Mouse (Mus musculus): ENCODE measurements at regions not wholly inside any gene's neighbourhood (a gene's known extent, or its start where the extent isn't known, plus 50 kb on each side); places are given as distances from the start of the nearest gene placed in this dataset.

DNA sequence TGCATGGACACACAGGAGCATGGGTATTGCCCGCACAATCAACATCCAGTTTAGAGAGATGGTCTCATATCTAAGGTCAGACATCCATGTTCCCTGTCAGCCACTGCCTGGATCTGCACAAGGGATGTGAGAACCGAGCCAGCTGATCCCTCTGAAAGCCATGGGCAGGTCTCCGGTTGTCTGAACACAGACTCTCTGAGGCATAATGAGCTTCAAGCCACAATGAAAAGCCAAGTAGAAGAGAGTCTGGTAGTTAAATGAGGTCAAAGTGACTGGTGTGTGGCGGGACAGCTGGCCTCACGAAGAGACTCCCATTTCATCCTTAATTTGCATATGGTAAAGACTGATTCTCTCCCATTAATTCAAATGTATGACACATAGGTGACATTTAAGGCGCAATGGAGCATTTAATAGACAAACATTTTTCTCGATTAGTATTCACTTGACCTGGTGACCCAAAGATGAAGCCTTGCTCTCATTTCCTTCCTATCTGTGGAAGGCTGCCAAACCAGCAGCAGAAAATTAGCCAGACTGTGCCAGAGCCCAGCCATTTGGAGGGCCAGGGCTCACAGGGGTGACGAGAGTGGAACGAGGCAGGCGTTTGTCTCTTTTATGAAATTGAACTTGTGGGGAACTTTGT lies 132.2 kb downstream of the Rpl14 start:
- H3K36me3 ChIP-seq: no peaks in the 10 kb centered on the region
- ATAC-seq (replicated peaks; ENCODE audit: low FRiP score): no peak
- no peaks in the 10 kb centered on the region for H3K9me3 ChIP-seq (replicated peaks)
- no peak overlapping the region for H3K9ac ChIP-seq
- no peak overlapping the region for H3K4me3 ChIP-seq (replicated peaks)
- H3K4me2 ChIP-seq: no peak overlapping the region
- H3K4me1 ChIP-seq: peaks cover 15% of the 10 kb centered on the region
- H3K27me3 ChIP-seq: no peaks in the 10 kb centered on the region
- WGBS: 54% methylated on average over 10 of the region's 10 CpGs
- peak overlapping the region; percentile 48; the same call in 1 of the 2 replicates for H3K27ac ChIP-seq

DNA sequence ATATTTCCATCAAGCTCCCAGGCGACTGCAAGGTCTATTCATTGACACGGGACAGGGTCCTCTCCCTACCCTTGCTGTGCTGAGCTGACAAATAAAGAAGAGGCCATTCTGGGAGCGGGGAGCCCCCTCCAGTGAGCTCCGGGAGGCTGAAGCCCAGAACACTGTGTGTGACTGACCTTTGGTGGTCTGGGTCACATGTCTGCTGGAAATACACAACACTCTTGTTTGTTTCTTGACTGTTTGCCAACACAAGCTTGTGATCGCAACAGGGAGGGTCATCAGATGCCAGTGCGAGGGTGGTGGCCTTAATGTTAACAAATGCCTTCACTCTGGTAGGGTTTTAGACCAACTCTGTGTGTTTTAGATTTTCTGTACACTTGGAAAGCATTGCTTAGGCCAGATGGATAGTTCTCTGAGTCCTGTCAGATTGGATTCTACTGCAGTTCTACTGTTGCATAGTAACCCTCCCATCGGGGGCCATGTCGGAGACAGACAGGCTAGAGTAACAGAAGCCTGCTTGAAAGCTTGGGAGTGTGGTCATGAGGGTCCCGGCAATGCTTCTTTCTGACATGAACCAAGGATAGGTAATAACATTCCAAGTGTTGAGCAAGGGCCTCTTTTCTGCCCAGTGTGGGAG lies 135.4 kb downstream of the Rpl14 start:
- H3K9ac ChIP-seq: no peak overlapping the region
- no peak overlapping the region for H3K4me2 ChIP-seq
- no peak overlapping the region for H3K27ac ChIP-seq
- 59% methylated on average over 9 of the region's 9 CpGs for WGBS
- no peak for ATAC-seq (replicated peaks; ENCODE audit: low FRiP score)
- no peaks in the 10 kb centered on the region for H3K27me3 ChIP-seq
- H3K4me1 ChIP-seq: peaks cover 24% of the 10 kb centered on the region
- H3K36me3 ChIP-seq: no peaks in the 10 kb centered on the region
- no peak overlapping the region for H3K4me3 ChIP-seq (replicated peaks)
- H3K9me3 ChIP-seq (replicated peaks): peaks cover 6% of the 10 kb centered on the region

DNA sequence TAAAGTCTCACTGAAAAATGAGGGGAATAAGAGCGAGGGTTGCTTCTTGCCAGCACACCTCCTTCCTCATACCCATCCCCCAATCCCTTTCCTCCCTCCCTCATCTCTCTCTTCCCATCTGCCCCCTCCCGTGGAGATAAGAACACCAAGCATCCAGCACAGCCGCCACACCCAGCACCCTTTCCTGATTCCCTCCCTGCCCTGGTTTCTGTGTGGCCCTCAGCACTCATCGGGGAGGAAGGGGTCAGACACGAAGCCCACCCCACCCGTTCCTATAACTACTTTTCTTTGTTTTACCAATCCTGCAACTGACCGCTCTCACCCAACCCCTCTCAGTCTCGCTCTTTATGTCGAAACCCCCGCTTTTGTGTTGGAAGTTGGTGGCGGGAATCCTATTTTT lies 137.3 kb downstream of the Rpl14 start:
- Histone ChIP-seq H3K9ac (0 out of 2 replicates have a peak overlapping the region, but pooled peaks have one; percentile 4), H3K36me3 (no peaks in the 10 kb centered on the region), H3K4me3 (replicated peaks) (no peak overlapping the region), H3K27me3 (no peaks in the 10 kb centered on the region), H3K4me1 (peaks cover 16% of the 10 kb centered on the region), H3K9me3 (replicated peaks) (peaks cover 6% of the 10 kb centered on the region), H3K27ac (peak overlapping the region; percentile 54), H3K4me2 (peak overlapping the region; percentile 45)
- 0 out of 2 replicates have a peak, but pooled peaks have one; percentile 29 for ATAC-seq (replicated peaks; ENCODE audit: low FRiP score)
- 19% methylated on average over 11 of the region's 11 CpGs for WGBS

DNA sequence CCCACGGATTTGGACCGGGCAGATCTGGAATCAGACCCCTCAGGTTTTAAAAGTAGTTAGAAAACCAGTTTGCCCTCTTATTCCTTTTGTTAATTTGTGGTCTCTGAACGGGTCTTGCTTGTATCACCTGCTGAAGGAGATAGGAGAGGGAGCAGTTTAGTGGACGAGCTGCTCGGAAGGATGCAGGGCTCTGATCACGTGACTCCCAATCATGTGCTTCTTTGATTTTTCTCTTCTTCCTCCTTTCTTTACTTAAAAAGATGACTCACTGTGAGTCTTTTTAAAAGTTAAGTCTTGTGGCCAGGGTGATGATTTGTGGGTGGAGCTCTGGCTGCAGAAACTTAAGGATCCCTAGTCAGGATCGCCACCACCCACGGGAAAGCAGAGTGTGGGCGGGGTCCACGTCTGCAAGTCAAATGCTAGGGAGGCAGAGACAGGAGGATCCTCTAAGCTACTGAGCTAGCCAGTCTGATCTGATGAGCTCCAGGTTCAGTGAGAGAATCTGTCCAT lies 138.0 kb downstream of the Rpl14 start:
- 61% methylated on average over 10 of the region's 10 CpGs for WGBS
- Histone ChIP-seq H3K4me1 (peaks cover 14% of the 10 kb centered on the region), H3K9ac (0 out of 2 replicates have a peak overlapping the region, but pooled peaks have one; percentile 4), H3K27me3 (no peaks in the 10 kb centered on the region), H3K4me2 (peak overlapping the region; percentile 45), H3K36me3 (no peaks in the 10 kb centered on the region), H3K4me3 (replicated peaks) (no peak overlapping the region), H3K9me3 (replicated peaks) (peaks cover 6% of the 10 kb centered on the region), H3K27ac (peak overlapping the region; percentile 54)
- no peak for ATAC-seq (replicated peaks; ENCODE audit: low FRiP score)

DNA sequence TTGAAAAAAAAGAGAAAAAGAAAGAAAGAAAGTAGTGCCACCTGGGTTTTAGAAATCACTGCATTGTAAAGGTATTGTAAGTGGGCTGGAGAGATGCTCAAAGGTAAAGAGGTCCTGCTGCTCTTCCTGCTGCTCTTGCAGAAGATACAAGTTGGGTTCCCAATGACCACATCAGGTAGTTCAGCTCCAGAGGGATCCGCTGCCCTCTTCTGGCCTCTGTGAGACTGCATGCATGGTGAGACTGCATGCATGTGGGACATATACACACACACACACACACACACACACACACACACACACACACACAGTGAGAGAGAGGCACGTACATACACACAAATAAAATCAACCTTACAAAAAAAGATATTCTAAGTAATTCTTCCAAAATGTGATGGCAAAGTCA lies 141.7 kb downstream of the Rpl14 start:
- Histone ChIP-seq H3K27ac (no peak overlapping the region), H3K4me1 (peaks cover 14% of the 10 kb centered on the region)
- 88% methylated on average over 2 of the region's 2 CpGs for WGBS

DNA sequence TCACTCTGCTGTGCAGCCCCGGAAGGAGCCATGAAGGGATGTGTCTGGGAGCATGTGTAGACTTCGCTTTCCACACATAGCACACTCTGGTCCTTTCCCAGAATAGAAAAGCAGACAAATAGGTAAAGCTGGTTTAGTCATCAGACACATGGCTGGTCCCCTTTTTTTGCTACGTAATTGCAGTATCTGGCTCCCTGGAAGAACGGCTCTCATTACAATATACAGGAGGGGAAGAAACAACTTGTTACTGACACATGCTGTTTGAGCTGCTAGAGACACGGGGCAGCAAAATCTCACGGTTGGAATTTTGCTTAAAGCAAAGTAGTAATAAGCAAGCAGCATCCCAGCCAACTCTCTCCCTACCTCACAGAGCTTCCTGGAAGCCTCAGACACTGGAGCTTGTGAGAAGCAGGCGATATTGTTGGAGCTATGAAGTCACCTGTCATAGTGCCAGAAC lies 144.4 kb downstream of the Rpl14 start:
- Histone ChIP-seq H3K4me2 (no peak overlapping the region), H3K4me3 (replicated peaks) (no peak overlapping the region), H3K9me3 (replicated peaks) (peaks cover 6% of the 10 kb centered on the region), H3K36me3 (no peaks in the 10 kb centered on the region), H3K27ac (no peak overlapping the region), H3K27me3 (no peaks in the 10 kb centered on the region), H3K4me1 (no peaks in the 10 kb centered on the region), H3K9ac (no peak overlapping the region)
- 76% methylated on average over 7 of the region's 7 CpGs for WGBS
- ATAC-seq (replicated peaks; ENCODE audit: low FRiP score): no peak

More for the DNA sequence above, 141.7 kb downstream of the Rpl14 start:
- Histone ChIP-seq H3K27me3 (no peaks in the 10 kb centered on the region), H3K9me3 (replicated peaks) (peaks cover 6% of the 10 kb centered on the region), H3K4me3 (replicated peaks) (no peak overlapping the region), H3K36me3 (no peaks in the 10 kb centered on the region), H3K9ac (no peak overlapping the region), H3K4me2 (no peak overlapping the region)
- ATAC-seq (replicated peaks; ENCODE audit: low FRiP score): no peak

DNA sequence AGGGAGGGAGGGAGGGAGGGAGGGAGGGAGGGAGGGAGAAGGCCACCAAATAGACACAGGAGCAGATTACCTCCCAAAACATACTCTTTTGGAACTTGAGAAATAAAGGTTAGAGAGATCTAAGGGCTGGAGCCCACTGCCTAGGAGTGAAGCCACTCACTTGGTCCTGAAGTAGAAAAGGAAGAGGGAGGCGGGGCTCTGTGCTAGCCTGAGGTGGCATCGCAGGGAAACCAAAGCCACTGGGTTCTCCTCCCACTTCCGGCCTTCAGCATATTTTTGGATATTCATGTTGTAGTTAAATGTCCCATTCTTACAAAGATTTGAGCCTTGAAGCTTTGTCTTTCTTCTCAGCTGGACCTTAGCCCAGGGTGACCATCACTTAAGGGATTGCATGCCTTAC lies 147.6 kb downstream of the Rpl14 start:
- no peak overlapping the region for H3K4me3 ChIP-seq (replicated peaks)
- H3K36me3 ChIP-seq: no peaks in the 10 kb centered on the region
- WGBS: 86% methylated on average over 3 of the region's 3 CpGs
- H3K4me1 ChIP-seq: no peaks in the 10 kb centered on the region
- H3K9me3 ChIP-seq (replicated peaks): no peaks in the 10 kb centered on the region
- no peak overlapping the region for H3K4me2 ChIP-seq
- H3K27ac ChIP-seq: no peak overlapping the region
- no peaks in the 10 kb centered on the region for H3K27me3 ChIP-seq
- ATAC-seq (replicated peaks; ENCODE audit: low FRiP score): no peak
- H3K9ac ChIP-seq: no peak overlapping the region

DNA sequence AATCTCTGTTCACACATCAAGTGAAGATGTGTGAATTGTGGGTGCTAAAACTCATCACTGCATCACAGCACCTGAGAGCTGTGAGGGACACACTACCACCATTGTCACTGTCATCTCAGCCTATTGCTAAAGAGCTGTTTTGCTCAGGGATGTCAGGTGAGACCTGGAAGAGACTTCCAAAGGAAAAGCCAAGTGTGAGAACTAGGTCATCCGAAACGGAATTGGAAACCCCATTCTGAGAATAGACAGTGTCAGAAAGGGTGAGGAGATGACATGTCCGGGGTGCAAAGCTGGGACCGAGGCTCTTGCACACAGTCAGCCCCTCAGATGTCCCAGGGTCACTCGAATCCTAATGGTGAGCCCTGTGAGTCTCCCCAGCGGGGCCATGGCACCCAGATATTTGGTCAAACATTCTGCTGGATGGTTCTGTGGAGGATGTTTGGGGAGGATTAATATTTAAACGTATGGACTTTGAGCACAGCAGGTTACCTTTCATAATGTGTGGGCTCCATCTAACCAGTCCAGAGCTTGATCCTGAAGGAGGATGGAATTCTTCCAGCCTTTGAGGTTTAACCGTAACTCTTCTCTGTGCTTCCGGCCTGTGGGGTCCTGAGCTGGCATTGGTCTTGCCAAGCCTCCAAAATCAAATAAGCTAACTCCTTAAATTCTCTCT lies 150.3 kb downstream of the Rpl14 start:
- no peaks in the 10 kb centered on the region for H3K27me3 ChIP-seq

DNA sequence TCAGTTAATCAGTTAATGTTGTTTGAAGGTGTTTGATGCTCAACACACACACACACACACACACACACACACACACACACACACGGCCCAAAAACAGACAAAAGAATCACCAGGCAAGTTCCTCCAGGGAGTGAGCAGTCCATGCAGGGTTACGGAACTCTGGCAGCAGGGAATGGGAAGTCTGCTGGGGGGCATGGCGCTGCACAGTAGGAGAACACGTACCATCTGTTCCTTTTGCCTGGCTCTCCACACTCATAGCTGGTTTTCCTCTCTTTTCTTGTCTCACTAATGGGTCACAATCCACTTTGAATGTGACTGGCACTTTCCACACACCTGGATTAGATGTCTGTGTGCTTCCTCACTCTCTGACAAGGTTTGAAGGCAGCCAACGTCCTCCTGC lies 151.8 kb downstream of the Rpl14 start:
- Histone ChIP-seq H3K27me3 (no peaks in the 10 kb centered on the region), H3K9ac (no peak overlapping the region), H3K4me1 (no peaks in the 10 kb centered on the region), H3K4me3 (replicated peaks) (no peak overlapping the region), H3K4me2 (no peak overlapping the region), H3K9me3 (replicated peaks) (no peaks in the 10 kb centered on the region), H3K36me3 (no peaks in the 10 kb centered on the region), H3K27ac (no peak overlapping the region)
- 83% methylated on average over 5 of the region's 5 CpGs for WGBS
- no peak for ATAC-seq (replicated peaks; ENCODE audit: low FRiP score)

More for the DNA sequence above, 150.3 kb downstream of the Rpl14 start:
- H3K9me3 ChIP-seq (replicated peaks): no peaks in the 10 kb centered on the region
- H3K9ac ChIP-seq: no peak overlapping the region
- no peaks in the 10 kb centered on the region for H3K4me1 ChIP-seq
- 87% methylated on average over 9 of the region's 9 CpGs for WGBS
- no peak for ATAC-seq (replicated peaks; ENCODE audit: low FRiP score)
- no peak overlapping the region for H3K27ac ChIP-seq
- no peaks in the 10 kb centered on the region for H3K36me3 ChIP-seq
- H3K4me2 ChIP-seq: no peak overlapping the region
- H3K4me3 ChIP-seq (replicated peaks): no peak overlapping the region

DNA sequence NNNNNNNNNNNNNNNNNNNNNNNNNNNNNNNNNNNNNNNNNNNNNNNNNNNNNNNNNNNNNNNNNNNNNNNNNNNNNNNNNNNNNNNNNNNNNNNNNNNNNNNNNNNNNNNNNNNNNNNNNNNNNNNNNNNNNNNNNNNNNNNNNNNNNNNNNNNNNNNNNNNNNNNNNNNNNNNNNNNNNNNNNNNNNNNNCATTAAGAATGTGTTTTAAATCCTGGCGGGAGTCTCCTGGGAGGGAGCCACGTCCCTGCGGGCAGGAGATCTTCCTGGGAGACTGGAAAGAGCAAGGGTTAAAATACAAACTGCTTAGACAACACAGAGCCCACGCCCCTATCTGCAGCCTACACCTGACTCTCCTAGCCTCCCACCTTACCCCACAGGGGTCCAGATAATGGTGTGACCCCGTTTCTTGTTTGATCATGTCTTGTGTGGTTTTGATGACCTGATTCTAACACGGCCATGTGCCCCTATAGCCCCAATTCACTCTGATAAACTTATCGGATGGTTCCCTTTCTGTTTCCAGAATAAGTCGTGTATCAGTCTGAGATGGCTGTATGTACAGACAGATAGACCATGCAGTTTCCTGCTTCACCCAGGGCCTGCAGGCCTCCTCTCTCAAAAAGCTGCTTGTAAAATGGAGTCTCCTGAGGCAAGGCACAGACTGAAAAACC lies 160.8 kb downstream of the Rpl14 start:
- Histone ChIP-seq H3K9me3 (replicated peaks) (no peaks in the 10 kb centered on the region), H3K27ac (no peak overlapping the region), H3K9ac (no peak overlapping the region), H3K4me1 (peaks cover 35% of the 10 kb centered on the region), H3K36me3 (no peaks in the 10 kb centered on the region), H3K4me3 (replicated peaks) (no peak overlapping the region), H3K4me2 (no peak overlapping the region), H3K27me3 (no peaks in the 10 kb centered on the region)
- 43% methylated on average over 8 of the region's 8 CpGs for WGBS
- ATAC-seq (replicated peaks; ENCODE audit: low FRiP score): no peak

DNA sequence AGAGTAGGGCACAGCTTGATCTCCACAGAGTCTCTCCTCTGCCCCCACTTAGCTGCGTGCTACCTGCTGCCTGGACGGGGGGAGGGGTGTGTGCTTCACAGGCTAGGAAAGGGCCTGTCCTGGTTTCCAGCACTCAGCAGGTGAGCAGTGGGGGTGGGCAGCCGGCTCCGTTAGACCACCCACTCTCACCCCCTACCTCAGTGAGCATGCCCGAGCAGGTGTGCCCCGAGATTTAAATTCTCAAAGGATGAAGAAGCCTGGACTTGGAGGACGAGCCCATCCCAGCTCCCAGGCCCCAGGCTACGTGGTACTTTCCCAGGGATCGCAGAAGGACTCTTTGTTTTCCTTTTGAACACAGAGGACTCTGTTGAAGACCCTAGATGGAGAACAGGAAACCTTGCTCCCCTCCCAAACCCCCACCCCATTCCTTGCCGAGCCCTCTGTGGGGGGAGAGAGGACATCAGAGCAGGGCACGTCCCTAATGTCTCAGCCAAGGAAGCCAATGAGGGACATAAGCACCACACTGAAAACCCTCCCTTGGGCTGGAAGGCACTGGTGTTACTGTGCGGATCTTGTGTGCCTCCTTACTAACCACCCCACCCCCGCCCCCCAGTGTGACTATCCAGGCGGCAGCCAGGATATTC lies 161.5 kb downstream of the Rpl14 start:
- no peak overlapping the region for H3K4me2 ChIP-seq
- H3K36me3 ChIP-seq: no peaks in the 10 kb centered on the region
- ATAC-seq (replicated peaks; ENCODE audit: low FRiP score): 0 out of 2 replicates have a peak, but pooled peaks have one; percentile 20
- no peak overlapping the region for H3K9ac ChIP-seq
- 49% methylated on average over 14 of the region's 14 CpGs for WGBS
- peaks cover 35% of the 10 kb centered on the region for H3K4me1 ChIP-seq
- H3K9me3 ChIP-seq (replicated peaks): no peaks in the 10 kb centered on the region
- H3K4me3 ChIP-seq (replicated peaks): no peak overlapping the region
- no peaks in the 10 kb centered on the region for H3K27me3 ChIP-seq
- no peak overlapping the region for H3K27ac ChIP-seq
